Mouse (Mus musculus) bone marrow macrophage, adult 2 months (primary cell): ENCODE results near the gene Pla2g1b.

Source experiments
- CTCF ChIP-seq: IDR thresholded peaks from 2 replicates; pipeline ENCODE4 v1.5.1; 2012; ENCODE audit warnings: low read depth, mild to moderate bottlenecking, low read length, moderate library complexity
- POLR2A ChIP-seq: IDR thresholded peaks from 2 replicates; pipeline ENCODE4 v1.6.1; 2012; ENCODE audit warnings: mild to moderate bottlenecking, low read depth, low read length, borderline replicate concordance

DNA sequence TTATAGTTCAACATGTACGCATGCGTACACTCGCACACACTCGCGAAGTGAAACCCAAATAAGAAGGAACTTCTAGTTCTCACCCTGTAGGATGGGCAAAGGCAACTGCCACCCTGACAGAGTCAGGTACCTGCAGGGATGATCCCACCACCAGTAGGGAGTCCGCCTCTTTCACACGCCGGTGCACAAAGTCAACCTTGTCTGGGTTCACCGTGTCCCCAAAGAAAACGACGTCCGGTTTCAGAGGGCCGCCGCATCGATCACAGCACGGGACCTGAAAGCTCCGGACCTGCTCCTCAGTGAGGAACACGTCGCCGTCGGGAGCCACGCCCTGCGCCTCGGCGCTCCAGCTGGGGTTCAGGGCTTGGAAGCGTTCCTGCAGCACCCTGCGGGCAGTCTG is 14.0 kb downstream of the Pla2g1b start:
- TF ChIP-seq CTCF (no peak), POLR2A (no peak)
